Mouse (Mus musculus): ENCODE data around the gene Thap11. TPM values are rescaled to one million over a fixed set of nuclear protein-coding genes. Genes with fewer than 3 reads are reported as not detected.
A peak's percentile ranks its signal among the peaks of the same experiment; 100 is the strongest.

The Thap11 gene
- total RNA-seq, 2 experiments from 2014 or later: 40.0 to 41.1 TPM

DNA sequence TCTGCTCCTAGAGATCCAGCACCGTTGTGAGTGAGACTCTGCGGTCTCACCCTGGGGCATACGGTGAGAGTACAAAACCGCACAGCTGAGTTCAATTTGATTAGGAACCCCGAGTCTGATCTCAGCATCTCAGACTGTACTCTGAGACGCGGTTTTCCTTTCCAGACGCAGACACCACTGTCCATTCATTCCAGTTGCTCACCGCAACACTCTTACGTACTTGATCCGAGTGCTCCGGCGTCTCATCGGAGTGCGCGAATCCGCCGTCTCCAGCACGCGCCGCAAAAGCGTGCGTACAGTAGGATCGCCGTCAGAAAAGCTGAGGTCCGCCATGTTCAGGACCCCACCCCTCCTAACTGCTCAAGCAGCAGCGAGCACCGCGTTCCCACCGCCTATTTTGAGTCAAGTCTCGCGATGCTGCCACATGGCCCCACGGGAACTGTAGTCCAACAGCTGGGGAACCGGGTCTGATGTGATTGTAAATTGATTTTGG, 3.2 kb upstream of the Thap11 start:
- peak; percentile 90 to 92 for DNase-seq

DNA sequence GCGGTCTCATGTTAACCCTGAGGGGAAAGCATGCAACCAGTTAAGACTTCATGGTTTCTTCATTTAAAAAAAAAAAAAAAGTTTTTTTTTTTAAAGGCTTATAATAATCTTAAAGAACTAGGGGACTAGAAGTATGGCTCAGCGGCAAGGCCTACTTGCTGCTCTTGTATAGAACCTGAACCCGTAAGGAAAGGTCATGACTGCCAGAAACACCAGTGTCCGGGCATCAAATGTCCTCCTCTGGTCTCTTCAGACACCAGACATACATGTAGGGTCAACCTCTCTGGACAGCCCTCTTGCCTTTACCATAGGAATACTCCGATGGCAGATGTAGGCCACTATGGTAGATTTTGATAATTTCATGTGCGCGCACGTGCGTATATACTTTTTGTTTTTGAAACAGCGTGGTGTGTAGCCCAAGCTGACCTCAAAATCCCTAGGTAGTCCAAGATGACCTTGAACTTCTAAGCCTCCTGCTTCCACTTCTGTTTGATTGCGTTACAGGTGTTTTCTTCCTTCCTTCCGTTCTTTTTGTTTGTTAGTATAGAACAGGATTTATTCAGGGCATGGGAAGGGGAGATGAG, 2.7 kb upstream of the Thap11 start:
- DNase-seq: no peak

DNA sequence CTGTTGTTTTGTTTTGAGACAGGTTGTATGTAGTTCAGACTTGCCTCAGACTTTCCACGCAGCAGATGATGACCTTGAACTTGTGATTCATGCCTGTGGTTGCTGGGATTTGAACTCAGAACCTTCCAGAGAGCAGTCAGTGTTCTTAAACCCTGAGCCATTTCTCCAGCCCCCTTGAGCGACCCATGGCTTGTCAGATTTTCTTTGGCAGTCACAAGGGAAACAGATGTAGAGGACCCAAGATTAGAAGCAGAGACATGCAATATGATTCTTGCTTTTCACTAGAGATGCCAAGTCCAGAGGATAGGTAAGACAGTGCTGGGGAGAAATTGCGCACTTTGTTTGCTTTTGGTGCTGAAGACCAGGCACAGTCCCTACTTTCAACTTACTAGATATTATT, 1.8 kb upstream of the Thap11 start, which contains the start of gene Cenpt:
Cenpt (minus strand) TSS at position 101 of the 400 bp plus-strand sequence.
- DNase-seq: no peak

DNA sequence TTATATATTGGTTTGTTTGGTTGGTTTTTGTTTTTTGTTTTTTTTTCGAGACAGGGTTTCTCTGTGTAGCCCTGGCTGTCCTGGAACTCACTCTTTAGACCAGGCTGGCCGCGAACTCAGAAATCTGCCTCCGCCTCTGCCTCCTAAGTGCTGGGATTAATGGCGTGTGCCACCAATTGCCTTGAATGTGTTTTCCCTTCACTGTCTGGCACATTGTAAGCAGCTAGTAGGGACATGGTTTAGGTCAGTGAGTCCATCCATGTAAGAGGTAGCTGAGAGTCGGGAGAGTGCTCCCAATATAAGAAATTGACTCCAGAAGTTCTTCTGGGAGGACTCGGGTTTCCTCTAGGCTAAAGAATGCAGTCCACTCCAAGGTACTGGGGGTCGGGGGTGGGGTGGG, 629 bp upstream of the Thap11 start:
- no peak for DNase-seq

DNA sequence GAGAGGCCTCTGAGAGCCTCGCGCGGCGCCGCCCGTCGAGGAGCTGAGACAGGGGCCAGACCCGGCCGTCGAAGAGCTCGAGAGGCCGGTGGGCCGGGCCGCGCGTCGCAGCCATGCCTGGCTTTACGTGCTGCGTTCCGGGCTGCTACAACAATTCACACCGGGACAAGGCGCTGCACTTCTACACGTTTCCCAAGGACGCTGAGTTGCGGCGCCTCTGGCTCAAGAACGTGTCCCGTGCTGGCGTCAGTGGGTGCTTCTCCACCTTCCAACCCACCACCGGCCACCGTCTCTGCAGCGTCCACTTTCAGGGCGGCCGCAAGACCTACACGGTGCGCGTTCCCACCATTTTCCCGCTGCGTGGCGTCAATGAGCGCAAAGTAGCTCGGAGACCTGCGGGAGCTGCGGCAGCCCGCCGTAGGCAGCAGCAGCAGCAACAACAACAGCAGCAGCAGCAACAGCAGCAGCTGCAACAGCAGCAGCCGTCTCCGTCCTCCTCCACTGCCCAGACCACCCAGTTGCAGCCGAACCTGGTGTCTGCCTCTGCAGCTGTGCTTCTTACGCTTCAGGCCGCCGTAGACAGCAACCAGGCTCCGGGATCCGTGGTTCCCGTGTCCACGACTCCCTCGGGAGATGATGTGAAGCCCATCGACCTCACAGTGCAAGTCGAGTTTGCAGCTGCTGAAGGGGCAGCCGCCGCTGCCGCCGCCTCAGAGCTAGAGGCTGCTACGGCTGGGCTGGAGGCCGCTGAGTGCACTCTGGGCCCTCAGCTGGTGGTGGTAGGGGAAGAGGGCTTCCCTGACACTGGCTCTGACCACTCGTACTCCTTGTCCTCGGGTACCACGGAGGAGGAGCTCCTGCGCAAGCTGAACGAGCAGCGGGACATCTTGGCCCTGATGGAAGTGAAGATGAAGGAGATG, 576 bp downstream of the Thap11 start:
- DNase-seq: peak; percentile 64 to 71

DNA sequence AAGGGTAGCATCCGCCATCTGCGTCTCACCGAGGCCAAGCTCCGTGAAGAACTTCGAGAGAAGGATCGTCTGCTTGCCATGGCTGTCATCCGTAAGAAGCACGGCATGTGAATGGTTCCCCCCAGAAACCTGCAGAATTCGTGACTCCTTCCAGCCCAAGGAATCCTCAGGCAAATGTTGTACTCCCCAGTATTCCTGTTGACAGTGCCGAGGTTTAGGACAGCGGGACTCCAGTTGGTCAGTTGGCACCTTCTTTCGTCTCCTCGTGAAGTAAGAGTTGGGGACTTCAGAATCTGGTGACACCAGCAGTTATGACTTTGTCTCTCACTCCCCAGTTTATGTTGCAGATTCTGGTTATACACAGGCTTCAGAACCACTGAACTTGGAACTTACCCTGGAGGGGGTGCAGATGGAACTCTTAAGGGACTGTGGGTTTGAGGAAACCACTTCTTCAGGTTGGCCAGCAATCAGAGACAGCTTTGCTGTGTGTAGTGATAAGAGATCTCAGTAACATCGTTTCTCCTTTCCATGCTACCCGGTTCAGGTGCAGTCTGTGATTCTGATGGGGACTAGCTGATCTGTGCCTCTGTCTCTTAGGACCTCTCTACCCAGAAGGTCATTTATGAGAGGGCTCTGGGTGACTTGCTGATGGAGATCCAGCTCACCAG, 1.4 kb downstream of the Thap11 start:
- DNase-seq: no peak

DNA sequence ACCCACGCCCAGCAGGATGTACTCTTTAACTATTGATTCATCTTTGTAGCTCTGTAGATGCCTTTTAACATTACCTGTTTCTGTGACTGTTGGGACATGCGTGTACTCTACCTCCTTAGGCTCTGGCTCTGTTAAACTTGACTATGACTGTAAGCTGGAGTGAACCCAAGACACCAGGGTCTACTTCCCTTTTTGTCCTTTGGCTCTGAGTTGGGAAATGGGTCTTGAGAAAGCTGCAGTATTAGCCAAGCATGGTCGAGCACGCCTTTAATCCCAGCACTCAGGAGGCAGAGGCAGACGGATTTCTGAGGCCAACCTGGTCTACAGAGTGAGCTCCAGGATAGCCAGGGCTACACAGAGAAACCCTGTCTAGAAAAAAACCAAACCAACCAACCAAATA, 3.6 kb downstream of the Thap11 start:
- no peak for DNase-seq

DNA sequence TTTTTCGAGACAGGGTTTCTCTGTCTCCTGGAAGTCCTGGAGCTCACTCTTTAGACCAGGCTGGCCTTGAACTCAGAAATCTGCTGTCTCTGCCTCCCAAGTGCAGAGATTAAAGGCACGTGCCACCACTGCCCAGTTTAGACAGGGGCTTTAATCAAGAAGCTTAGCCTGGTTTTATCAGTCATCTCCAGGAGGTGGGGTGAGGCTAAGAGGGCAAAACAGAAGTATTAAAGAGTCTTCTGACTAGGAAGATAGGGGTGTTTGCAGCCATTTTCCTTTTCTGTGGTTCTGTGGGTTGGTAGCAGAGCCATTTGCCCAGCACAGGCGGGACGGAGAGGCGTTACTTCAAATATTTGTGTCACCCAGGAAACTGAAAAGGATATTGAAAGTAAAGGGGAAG, 4.4 kb downstream of the Thap11 start:
- DNase-seq: no peak

DNA sequence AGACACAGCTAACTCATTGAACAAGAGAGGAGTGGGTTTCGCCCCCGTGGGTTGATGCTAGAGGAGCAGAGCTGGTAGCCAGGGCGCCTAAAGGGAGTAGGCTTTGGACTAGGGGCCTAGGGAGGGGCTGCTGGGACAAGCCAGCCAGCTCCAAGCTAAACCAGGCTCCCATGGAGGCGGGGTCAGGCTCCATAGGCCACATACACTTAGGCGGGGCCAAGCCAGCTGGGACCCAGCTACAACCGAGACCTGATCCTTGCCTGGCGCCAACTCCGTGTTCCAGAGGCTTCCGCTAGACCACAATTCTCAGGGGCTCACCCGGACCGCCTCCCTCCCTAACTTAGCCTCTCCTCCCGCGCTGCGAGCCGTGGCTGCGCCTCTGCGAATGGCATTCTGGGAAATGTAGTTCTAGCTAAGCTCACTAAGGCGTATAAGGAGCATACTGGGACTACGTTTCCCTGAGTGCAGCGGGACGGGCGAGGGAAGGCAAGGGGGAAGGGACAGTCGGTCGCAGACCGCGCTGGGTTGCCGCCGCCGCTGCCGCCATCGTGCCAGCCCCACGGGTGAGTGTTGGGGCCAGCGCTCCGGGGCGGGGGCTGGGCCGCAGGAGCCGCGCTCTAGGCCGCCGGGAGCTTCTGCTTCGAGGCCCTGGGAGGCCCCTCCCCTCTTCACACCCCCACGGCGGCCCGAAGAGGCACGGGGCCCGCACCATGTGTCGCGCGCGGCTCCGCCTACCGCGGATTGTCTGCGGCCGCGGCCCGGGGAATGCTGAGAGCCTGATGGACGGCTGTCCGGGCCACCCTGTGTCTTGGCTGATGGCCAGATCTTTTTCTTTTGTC, 5.4 kb downstream of the Thap11 start, which contains the start of gene Nutf2:
Nutf2 (plus strand) TSS at position 438 of the 839 bp plus-strand sequence.
- peak; percentile 95 to 96 for DNase-seq

DNA sequence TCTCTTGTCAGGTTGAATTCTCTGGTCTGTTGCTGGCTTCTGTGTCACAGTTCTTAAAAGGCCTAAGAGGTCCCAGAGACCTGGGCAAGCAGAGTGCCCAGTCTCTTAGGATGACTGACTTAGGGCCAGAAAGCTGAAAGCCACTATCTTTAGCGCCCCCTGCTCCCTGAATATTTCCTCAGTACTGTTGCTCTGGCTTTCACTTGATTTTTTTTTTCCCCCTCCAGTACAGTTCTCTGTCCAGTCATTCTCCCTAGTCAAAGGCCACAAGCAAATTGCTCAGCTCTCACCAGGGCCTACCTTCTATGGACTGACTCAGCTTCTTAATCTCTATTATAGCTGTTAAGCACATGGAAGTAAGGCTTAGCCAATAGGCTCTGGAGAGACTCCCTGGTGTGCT, 7.0 kb downstream of the Thap11 start:
- peak in 1 of 2 experiments; percentile 44 for DNase-seq

DNA sequence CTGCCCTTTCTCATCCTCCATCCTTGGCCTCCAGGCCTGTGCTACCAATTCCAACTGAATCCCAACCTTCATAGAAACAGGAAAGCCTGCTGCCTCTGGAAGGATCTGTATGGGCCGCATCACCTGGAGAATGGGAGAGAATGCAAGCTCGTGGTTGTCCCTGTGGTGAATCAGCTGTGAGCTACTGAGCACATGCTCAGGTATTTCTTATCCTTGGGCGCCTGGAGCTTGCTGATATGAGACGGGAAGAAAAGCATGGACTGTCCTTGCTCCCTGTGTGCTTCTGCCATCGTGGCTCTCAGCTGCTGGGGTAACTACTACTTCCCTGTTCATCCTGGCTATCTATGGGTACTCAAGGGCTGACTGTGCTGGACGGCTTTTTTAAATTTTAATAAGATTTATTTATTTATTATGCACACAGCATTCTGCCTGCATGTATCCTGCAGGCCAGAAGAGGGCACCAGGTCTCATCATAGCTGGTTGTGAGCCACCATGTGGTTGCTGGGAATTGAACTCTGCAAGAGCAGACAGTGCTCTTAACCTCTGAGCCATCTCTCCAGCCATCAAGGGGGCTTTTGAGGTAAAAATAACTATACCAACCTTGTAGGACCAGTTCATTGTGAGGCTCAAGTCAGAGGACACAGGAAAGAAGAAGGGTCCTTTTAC, 11.6 kb downstream of the Thap11 start:
- no peak for DNase-seq

DNA sequence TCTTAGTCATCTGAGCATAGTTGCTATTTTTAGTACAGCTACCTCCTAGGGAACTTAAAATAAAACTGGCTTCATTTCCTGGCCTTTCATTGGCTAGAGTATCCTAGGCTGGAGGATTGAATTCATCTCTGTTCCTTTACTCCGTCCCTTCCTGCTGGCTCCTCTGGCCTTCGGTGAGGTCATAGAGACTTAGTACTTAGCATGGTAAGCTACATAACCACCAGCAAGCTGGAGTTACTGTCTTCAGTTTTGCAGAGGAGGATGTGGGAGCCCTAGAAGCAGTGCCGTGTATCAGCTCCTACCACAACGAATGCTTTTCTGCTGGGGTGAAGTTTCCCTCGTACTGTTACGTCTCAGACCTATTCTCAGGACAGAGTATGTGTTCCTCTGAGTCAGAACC, 19.4 kb downstream of the Thap11 start:
- no peak for DNase-seq

DNA sequence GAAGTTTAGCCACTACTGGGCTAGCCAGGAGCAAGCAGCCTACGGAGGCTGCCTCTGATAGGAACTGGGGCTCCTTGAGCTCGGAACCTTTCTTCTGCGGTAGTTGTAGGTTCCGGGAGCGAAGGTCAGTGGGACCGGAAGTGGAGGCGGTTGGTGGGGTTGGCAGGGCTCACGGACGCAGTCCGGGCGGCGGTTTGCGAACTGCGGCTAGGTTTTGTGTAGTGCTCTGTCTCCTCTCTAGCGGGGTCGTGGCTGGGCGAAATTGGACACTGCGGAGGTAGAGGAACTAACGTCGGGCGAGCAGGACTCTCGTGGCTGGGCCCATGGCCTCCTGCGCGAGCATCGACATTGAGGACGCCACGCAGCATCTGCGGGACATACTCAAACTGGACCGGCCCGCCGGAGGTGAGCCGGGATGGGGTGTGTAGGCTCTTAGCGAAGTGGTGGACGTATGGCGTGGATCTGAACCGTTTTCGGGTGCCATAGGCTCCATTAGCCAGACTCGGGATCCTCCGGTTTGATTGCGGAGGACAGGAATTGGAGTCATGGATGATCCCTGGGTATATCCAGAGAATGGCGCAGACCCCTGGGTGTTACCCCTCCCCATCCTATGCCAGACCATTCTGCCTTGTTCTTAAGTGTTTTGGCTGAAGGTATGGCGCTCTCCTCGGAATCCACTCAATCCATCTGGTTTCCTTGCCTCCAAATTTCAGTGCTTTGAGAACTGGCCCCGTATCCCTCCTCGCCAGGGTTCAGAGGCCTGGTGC, 26.0 kb downstream of the Thap11 start, which contains the start of gene Edc4:
Edc4 (plus strand) TSS at position 128 of the 767 bp plus-strand sequence.
- DNase-seq: peak; percentile 85 to 88

DNA sequence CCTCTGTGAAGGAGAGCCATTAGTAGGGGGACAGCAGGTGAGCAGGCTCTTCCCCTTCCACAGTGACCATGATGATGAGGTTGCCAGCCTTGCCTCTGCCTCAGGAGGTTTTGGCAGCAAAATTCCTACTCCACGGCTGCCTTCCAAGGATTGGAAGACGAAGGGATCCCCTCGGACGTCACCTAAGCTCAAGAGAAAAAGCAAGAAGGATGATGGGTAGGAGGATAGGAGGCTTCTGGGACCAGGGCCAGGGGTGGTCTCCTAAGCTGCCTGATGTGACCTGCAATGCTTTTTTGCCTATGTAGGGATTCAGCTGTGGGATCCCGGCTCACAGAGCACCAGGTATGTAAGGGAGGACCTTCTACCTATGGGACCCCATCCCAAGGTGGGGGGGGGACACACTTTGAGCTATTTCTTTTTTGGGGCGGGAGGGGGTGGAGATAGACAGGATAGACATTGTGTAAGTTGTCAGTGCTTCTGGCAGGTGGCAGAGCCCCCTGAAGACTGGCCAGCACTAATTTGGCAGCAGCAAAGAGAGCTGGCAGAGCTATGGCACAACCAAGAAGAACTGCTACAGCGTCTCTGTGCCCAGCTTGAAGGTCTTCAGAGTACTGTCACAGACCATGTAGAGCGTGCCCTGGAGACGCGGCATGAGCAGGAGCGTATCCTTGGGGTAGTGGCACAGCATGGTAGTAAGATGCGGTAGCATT, 35.0 kb downstream of the Thap11 start:
- no peak for DNase-seq

DNA sequence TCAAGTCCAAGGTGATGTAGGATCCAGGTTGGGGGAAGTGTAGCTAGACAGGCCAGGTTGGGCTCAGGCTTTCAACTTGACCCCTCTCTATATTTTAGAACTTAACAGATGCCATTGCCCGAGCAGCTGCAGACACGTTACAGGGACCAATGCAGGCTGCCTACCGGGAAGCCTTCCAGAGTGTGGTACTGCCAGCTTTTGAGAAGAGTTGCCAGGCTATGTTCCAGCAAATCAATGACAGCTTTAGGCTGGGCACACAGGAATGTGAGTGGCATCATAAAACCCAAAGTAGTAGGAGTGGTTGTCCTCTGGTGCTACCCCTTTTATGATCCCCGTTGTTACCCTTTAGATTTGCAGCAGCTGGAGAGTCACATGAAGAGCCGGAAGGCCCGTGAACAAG, 35.9 kb downstream of the Thap11 start:
- DNase-seq: no peak

DNA sequence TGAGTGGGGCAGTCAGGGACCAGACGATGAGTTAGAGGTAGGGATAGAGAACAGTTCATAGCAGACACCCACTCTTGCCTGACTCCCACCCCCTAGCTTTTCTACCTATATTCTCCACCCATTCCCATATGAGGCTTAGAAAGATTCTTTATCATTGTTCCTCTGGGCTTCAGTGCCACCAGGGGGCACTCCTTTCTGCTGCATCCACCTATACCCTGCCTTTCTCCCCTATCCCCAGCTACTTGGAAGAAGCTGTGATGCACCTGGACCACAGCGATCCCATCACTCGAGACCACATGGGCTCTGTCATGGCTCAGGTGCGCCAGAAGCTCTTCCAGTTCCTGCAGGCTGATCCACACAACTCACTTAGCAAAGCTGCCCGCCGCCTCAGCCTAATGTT, 37.5 kb downstream of the Thap11 start:
- DNase-seq: peak; percentile 21 to 45

DNA sequence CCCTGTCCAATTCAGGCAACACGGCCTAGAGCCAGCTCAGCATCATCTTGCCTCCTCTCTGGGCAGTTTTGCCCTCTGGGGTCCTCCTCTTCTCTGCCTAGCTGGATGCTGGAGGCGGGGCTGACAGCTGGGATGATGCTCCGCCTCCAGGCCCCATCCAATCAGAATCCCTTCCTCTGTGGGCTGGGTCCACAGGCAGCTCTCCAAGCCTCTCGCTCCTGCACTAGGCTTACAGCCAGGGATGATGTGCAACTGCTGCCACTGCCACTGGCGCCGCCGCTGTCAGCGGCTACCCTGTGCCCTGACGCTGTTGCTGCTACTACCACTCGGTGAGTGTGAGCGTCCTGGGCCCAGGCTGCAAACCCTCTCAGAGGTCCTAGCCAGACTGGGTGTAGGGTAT, 38.4 kb downstream of the Thap11 start, which contains the start of gene Nrn1l:
Nrn1l (plus strand) TSS at position 229 of the 400 bp plus-strand sequence.
- peak; percentile 77 to 83 for DNase-seq

DNA sequence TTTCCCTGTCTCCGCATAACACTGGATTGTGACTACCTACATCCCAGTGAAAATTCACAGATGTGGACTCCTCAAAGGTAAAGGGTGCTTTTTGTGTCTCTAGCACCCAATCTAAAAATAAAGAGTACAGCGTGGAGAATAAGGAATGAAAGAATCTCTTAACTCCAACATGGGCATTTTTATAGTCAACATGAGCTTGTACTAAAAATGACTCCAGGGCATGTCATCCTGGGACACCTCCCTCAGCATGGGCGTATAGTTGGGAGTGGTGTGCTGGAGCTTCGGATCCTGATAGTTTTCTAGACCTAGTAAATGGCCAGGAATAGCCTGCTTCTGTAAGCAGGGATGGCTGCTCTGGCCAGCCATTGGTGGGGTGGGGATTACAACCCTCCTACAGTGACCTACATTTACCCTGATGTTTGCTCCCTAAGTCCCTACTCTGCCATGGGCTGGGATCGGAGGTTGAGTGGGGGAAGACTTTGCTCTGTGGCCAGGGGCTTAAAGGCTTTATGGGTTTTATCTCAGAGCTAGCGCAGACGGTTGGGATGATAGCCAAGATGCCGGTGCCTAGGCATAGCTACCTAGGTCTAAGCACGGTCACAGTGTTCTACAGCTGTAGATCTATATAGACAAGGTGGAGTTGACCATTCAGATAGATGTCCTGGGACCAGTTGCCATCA, 43.0 kb downstream of the Thap11 start:
- DNase-seq: no peak

Data from adrenal gland, postnatal 36 days (tissue).